Mouse (Mus musculus) monocyte, adult 5-6 weeks (primary cell): ENCODE data around the gene Pde4d. TPM values are rescaled to one million over a fixed set of nuclear protein-coding genes. Genes with fewer than 3 reads are reported as not detected.

Source experiments
- ATAC-seq: fragments of 153-309, 156-312 bp; replicated peaks from 2 replicates; pipeline ENCODE4 v1.8.0; 2017; ENCODE audit warnings: mild to moderate bottlenecking; ENCODE audit not compliant: low TSS enrichment, insufficient number of reproducible peaks, severe bottlenecking, poor library complexity, low FRiP score
- total RNA-seq: library from RNA; stranded (forward); fragments of 200-1000, 200-491, 200-594 nt; gene quantifications from 3 replicates; pipeline ENCODE4 v1.2.3, GENCODE M21; 2017

The Pde4d gene
- total RNA-seq, 1 experiment from 2014 or later: 3.4 TPM

- ATAC-seq: no peak
Observed at GRCm38 (mm10) chr13:109752236-109752863, 1302.6 kb downstream of the Pde4d start.

DNA sequence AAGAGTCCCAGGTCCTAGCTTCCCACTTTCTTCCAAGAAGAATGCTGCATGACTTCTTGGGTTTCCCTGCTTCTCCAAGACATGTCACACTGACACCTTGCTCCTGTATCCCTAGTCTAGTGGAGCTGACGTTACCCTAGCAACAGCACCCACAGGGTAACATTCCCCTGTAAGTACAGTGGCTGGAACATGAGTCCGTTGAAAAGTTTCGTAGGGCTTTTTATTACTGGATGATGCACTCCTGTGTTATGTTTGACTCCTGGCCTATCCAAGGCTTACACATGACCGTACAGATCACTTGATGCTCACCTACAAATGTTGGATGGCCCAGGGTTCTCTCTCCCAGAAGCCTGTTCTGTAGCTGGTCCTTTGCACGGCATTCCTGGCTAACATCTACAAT lies 1307.1 kb downstream of the Pde4d start:
- ATAC-seq: no peak

DNA sequence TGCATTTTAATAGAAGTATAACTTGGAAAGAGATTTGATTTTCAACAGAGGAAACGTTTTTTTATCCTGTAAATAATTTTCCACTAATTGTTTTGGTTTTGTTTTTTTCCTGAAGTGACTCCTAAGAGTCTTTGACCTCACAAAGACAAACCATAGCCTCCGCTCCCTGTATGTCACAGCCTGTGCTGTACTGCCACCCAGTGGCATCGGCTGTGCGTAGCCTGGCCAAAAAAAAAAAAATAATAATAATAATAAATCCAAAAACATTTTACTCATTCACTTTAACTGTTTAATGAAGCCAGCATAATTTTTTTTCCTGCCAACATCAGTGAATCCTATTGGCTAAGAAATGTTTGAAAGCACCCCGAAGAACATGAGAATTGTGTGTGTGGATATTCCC lies 1309.5 kb downstream of the Pde4d start:
- ATAC-seq: no peak

DNA sequence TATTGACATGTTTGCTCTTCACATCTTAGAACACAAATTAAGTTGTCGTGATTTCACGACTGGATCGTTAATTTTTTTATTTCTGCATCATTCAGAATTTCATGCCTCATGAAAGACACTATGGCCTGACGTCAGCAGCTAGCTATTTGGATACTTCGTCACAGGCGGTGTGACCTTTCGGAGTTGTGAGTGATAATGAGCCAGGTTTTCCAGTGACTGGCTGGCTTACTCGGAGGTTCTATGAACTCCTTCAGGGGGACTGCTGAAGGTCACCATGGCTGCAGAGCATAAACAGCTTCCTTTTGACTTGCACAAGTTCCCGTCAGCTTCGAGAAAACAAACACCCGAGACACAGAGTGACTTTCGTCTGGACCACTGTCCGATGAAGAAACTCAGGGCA lies 1311.3 kb downstream of the Pde4d start:
- ATAC-seq: no peak

DNA sequence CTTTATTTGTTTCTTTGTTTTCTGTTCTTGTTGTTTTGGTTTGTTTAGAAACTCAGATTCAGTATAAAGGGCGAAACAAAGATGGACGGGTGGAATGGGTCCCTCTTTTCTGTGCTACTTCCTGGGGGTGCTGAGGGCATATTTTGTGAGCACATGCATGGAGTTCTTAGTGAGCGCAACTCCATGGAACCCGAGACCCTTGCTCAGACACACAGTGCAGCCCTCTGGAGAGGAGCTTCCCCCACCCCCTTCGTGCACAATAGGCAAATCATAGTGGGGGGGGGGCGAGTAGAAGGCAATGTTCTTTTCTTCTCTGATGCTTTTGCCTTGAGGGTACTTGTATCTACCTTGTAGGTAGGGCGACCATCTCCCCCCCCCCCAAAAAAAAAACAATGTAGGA lies 1325.0 kb downstream of the Pde4d start:
- ATAC-seq: no peak

- no peak for ATAC-seq
Observed at GRCm38 (mm10) chr13:109775197-109775596, 1325.4 kb downstream of the Pde4d start.

DNA sequence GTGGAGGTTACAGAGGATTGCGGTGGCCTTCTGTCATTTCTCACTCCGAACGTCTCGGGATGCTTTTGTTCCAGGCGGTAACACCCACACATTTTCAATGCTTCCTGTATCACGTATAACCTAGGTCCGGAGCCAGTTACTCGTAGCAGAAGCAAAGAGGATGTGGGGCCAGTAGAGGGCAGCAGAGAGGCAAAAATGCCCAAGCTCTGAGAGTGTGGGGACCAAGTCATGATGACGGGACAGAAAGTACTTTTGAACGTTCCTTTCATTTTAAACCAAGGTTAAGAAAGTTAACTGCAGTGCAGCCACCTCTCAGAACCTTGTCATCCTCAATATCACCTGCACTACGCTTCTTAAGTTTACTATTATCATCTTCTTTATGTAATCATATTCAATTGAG lies 1326.4 kb downstream of the Pde4d start:
- ATAC-seq: peak; percentile 93

DNA sequence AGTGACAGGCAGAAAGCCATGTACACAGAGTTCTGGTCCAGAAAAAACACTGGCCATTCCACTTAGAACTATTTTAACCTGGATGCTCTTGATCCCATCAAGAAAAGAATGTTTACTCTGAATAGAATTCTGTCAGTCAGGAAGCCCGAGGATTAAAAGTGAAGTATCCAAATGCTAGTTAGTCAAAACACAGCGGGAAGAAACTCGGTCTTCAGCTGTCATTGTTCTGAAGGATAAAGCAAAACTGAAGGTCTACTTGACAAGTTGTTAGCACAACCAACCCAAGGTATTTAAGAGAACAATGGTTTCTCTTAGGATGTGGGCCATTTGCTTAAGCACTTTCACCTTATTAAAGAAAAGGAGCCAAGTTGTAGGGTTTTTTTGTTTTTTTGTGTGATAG lies 1327.2 kb downstream of the Pde4d start:
- no peak for ATAC-seq

DNA sequence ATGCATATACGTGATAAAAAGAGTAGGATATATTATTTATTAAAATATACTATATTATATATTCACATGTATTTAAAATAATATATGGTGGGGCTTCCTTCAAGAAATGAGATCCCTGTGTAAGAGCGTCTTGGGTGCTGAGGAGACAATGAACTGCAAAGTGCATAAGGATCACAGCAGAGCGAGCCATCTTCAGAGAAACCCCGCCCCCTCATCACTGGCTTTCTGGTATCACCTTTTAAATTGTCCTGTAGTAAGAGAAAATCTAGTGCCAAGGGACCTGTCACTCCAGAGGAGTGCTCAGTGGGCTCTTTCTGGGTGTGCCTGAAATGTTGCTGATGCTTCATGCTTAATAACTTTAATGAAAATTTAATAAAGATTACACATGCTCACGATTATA lies 1327.7 kb downstream of the Pde4d start:
- no peak for ATAC-seq

- no peak for ATAC-seq
Observed at GRCm38 (mm10) chr13:109778297-109778835, 1328.6 kb downstream of the Pde4d start.

DNA sequence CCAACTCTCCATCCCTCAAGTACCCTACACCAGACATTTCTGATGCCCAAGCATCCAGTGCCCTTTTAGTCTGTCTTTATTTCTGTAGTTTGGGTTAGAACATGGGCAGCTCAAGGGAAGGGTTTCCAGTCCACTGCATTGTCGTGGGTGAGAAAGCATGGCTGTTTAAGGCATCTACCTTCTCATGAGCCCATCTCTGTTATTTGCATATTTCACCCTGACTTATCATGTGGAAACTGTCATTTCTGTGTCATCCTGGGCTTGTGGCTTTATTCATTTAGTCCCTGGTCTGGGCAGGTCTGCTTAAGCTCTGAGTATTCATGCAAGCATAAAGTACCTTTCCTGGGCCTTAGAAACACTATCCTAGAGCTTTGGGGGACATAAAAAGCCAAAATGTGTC lies 1331.7 kb downstream of the Pde4d start:
- no peak for ATAC-seq

- no peak for ATAC-seq
Observed at GRCm38 (mm10) chr13:109788604-109789003, 1338.9 kb downstream of the Pde4d start.

- no peak for ATAC-seq
Observed at GRCm38 (mm10) chr13:109789151-109789550, 1339.4 kb downstream of the Pde4d start.

- no peak for ATAC-seq
Observed at GRCm38 (mm10) chr13:109790045-109790715, 1340.4 kb downstream of the Pde4d start.

DNA sequence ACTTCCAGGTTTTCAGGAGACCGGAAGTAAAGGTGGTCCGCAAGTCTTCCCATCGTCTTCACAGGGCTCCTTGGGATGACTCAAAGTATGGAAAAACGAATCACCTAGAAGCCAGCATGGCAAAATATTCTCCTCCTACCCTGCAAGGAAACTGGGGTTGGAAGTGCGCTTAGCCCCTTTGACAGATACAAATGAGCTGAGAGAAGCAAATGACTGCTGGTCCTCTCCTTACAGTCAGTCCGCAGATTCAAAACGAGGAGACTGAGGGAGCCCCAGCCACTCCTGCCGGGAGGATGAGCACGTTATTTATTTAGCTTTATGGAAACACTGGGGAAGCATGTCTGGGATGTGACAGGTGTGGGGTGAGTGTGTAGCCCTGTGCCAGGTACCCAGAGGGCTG lies 1344.2 kb downstream of the Pde4d start:
- ATAC-seq: no peak

DNA sequence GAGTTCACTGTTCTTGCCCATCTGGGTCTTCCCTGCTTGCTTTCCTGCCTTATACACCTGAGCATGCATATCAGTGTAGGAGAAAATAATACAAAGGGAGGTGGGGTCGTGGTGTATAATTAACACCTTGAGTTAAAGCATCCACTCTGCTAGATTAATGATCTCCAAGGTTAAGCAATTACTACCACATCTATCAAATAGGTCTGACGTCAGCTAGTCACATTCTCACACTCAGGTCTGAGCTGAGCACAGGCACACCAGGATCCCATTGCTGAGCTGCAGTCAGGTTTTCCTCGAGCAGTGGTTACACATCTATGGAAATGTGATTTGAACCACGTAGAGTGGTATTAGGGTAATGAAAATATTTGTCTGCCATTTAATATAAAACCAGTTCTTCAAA lies 1348.9 kb downstream of the Pde4d start:
- ATAC-seq: no peak

DNA sequence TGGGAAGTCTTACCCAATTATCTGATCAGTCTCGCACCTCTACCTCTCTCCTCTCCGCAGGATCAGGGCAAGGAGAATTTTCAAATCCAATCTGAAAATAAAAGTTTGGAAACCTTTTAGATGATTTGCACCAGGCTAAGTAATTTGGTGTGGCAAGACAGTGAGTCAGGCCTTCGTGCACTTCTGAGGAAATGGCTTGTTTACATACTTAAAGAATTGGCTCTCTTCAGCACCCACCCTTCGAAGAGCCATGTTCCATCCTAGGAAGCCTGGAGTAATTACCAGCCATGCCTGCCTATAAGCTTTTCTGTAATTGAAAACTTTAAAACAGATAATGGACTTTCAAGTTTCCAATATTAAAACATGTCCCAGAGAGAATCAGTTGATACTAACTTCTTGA lies 1352.5 kb downstream of the Pde4d start:
- ATAC-seq: no peak

GRCm38 (mm10) chr13:109806193-109806966 lies 1356.6 kb downstream of the Pde4d start:
- no peak for ATAC-seq

DNA sequence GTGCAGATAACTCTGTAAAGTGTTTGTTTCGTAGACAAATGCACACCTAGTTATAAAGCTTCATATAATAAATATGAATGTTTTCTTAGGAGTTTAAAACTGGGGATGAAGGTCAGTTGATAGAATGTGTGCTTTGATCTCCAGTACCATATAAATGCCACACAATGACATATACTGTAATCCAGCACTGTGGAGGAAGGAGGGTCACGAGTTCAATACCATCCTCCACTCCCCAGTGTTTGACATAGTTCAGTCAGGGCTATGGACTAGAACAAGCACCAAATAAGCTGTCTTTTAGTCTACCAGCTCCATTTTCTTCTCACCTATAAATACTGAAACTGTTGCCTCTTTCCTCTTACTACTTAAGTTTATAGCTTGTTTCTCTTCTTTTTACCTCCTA lies 1357.3 kb downstream of the Pde4d start:
- no peak for ATAC-seq

DNA sequence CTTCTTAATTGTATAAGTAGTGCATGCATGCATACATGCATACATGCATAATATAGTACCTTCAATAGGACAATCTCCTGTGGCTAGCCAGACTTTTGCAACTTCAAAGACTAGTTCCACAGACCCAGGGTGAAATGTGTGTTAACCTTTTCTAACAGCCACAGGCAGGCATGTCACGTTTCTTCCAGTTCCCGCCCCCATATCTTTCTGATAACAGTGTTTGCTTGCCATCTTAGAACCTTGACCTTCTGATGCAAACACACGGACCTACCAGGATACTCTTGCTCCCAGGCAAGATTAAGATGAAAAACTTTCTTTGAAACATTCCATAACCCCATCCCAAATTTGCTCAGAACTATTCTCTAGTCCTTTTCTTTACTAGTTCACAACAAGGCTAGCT lies 1357.7 kb downstream of the Pde4d start:
- ATAC-seq: no peak
